Mouse (Mus musculus) limb, embryonic 12.5 days (tissue): ENCODE data around the gene Aktip. TPM values are rescaled to one million over a fixed set of nuclear protein-coding genes. Genes with fewer than 3 reads are reported as not detected.

Source experiments
- ATAC-seq: fragments of 200-750 bp; cut with Nextera tagmentation; 2 replicates; pipeline ENCODE4 v1.8.0; 2017; ENCODE audit warnings: low read depth, moderate TSS enrichment; ENCODE audit not compliant: insufficient number of reproducible peaks, insufficient read depth, low FRiP score, low TSS enrichment
- H3K27ac ChIP-seq: fragments of 300-500 bp; sonication (generic); 2 replicates; pipeline ENCODE4 v1.5.1; 2016; ENCODE audit warnings: mild to moderate bottlenecking, moderate library complexity
- H3K27me3 ChIP-seq: fragments of 300-500 bp; sonication (generic); 2 replicates; pipeline ENCODE4 v1.6.1; 2016; ENCODE audit warnings: mild to moderate bottlenecking, moderate library complexity
- H3K36me3 ChIP-seq: fragments of 300-500 bp; sonication (generic); 2 replicates; pipeline ENCODE4 v1.6.1; 2016; ENCODE audit warnings: mild to moderate bottlenecking, moderate library complexity
- H3K4me1 ChIP-seq: fragments of 300-500 bp; sonication (generic); replicated peaks from 2 replicates; pipeline ENCODE4 v1.6.1; 2016
- H3K4me2 ChIP-seq: fragments of 300-500 bp; sonication (generic); 2 replicates; pipeline ENCODE4 v1.6.1; 2016; ENCODE audit warnings: mild to moderate bottlenecking, moderate library complexity
- H3K4me3 ChIP-seq: fragments of 300-500 bp; sonication (generic); replicated peaks from 2 replicates; pipeline ENCODE4 v1.5.1; 2016; ENCODE audit warnings: mild to moderate bottlenecking
- H3K9ac ChIP-seq: fragments of 300-500 bp; sonication (generic); replicated peaks from 2 replicates; pipeline ENCODE4 v1.6.1; 2016; ENCODE audit warnings: mild to moderate bottlenecking, moderate library complexity
- H3K9me3 ChIP-seq: fragments of 300-500 bp; sonication (generic); 2 replicates; pipeline ENCODE4 v1.6.1; 2016; ENCODE audit warnings: mild to moderate bottlenecking, moderate library complexity
- WGBS: fragments of 180-500 bp; shearing (Covaris S2); methylation state at CpG from one replicate; pipeline ENCODE4 v1.1.7; 2016; 5-methylcytosine and 5-hydroxymethylcytosine counted together
- polyA plus RNA-seq: library from polyadenylated mRNA; unstranded; fragments of >200 nt; fragmentation: Nextera tagmentation; extraction: Ambion mirVana; gene quantifications from 2 replicates; pipeline ENCODE4 v1.2.1, GENCODE M21; 2016

Gene Aktip
- polyA plus RNA-seq, 1 experiment from 2014 or later: 43.0 TPM

GRCm38 (mm10) chr8:91124315-91124714 lies 75.5 kb downstream of the Aktip start:
- Histone ChIP-seq H3K4me2 (no peak overlapping the region), H3K9ac (no peak overlapping the region), H3K4me1 (no peaks in the 10 kb centered on the region), H3K9me3 (no peaks in the 10 kb centered on the region), H3K27me3 (no peaks in the 10 kb centered on the region), H3K4me3 (no peak overlapping the region), H3K27ac (no peak overlapping the region), H3K36me3 (peaks cover 86% of the 10 kb centered on the region)
- no peak for ATAC-seq
- 91% methylated on average over 5 of the region's 5 CpGs for WGBS

- WGBS: 82% methylated on average over 3 of the region's 3 CpGs
- H3K9me3 ChIP-seq: no peaks in the 10 kb centered on the region
- no peaks in the 10 kb centered on the region for H3K27me3 ChIP-seq
- H3K4me3 ChIP-seq: no peak overlapping the region
- H3K9ac ChIP-seq: no peak overlapping the region
- no peak for ATAC-seq
- peaks cover 96% of the 10 kb centered on the region for H3K36me3 ChIP-seq
- H3K27ac ChIP-seq: no peak overlapping the region
- H3K4me2 ChIP-seq: no peak overlapping the region
- no peaks in the 10 kb centered on the region for H3K4me1 ChIP-seq
Observed at GRCm38 (mm10) chr8:91118131-91118530, 81.6 kb downstream of the Aktip start.

DNA sequence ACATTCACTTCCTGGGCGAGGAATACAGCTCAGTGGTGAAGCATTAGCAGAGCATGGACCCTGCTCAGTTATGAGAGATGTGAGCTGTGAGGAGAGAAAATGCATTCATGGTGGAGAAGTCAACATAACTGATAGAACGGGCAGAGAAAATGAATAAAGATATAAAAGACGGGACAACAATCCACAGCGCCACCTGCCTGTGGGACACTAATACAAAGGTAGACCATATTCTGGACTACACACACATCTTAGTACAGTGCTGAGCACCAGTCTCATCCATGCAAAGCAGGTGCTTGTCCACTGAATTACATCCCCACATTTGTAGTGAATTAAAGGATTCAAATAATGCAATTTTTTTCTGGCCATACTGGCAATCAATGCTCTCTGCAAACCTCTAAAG lies 82.2 kb downstream of the Aktip start:
- Histone ChIP-seq H3K27ac (no peak overlapping the region), H3K4me2 (no peak overlapping the region), H3K27me3 (no peaks in the 10 kb centered on the region), H3K4me1 (no peaks in the 10 kb centered on the region), H3K36me3 (peaks cover 96% of the 10 kb centered on the region), H3K9me3 (no peaks in the 10 kb centered on the region), H3K4me3 (no peak overlapping the region), H3K9ac (no peak overlapping the region)
- 93% methylated on average over 4 of the region's 4 CpGs for WGBS
- no peak for ATAC-seq

DNA sequence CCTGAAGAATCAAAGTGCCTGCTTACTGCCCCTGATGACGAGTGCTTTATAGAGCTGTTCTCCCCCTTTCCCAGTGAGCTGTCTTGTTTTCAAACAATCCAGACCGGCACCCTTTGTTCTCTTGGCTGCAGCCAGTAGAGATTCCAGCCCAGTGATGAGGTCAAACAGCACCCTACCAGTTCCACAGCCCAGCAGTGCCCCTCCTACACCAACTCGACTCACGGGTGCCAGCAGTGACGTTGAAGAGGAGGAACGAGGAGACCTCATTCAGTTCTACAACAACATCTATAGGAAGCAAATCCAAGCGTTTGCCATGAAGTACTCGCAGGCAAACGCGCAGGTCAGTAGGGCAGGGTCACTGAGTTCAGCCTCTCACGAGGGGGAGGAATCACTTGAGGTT lies 84.9 kb downstream of the Aktip start:
- H3K36me3 ChIP-seq: peaks cover 83% of the 10 kb centered on the region
- 77% methylated on average over 11 of the region's 11 CpGs for WGBS

GRCm38 (mm10) chr8:91114428-91114827 lies 85.3 kb downstream of the Aktip start:
- no peaks in the 10 kb centered on the region for H3K4me1 ChIP-seq
- no peak overlapping the region for H3K4me3 ChIP-seq
- no peak overlapping the region for H3K9ac ChIP-seq
- no peak overlapping the region for H3K4me2 ChIP-seq
- H3K36me3 ChIP-seq: peaks cover 79% of the 10 kb centered on the region
- H3K27ac ChIP-seq: no peak overlapping the region
- 88% methylated on average over 5 of the region's 5 CpGs for WGBS
- no peaks in the 10 kb centered on the region for H3K27me3 ChIP-seq
- ATAC-seq: no peak
- H3K9me3 ChIP-seq: no peaks in the 10 kb centered on the region

More for the DNA sequence above, 84.9 kb downstream of the Aktip start:
- H3K27ac ChIP-seq: no peak overlapping the region
- H3K4me3 ChIP-seq: no peak overlapping the region
- no peaks in the 10 kb centered on the region for H3K27me3 ChIP-seq
- no peaks in the 10 kb centered on the region for H3K4me1 ChIP-seq
- H3K9ac ChIP-seq: no peak overlapping the region
- H3K9me3 ChIP-seq: no peaks in the 10 kb centered on the region
- ATAC-seq: no peak
- H3K4me2 ChIP-seq: no peak overlapping the region

DNA sequence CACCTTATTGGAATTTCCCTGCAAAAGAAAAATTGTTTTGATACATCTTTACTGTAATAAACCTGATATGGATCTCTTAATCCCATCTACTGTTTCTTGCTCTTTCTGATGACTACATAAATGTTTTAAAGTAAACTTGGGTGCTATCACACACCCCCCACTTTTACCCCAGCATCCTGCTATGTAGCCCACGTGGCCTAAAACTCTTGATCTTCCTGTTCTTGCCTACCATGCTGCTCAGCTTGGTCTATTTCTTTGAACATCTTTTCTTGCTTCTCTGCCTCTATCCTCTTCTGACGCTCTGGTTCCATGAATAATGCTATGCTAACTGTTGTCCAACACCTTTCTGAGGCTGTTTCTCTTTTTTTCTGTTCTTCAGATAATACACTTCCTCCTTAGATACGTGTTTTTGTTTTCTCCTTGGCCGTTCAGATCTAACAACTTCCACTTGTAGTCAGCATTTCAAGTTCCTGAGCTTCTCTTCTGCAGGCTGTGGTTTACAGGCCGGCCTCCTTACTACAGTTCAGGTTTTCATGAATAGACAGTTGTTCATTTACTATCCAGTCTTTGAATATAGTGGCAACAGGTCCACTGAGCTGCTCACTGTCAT lies 87.8 kb downstream of the Aktip start:
- Histone ChIP-seq H3K4me2 (no peak overlapping the region), H3K9ac (no peak overlapping the region), H3K27ac (no peak overlapping the region), H3K36me3 (peaks cover 68% of the 10 kb centered on the region), H3K9me3 (no peaks in the 10 kb centered on the region), H3K4me1 (no peaks in the 10 kb centered on the region), H3K4me3 (no peak overlapping the region), H3K27me3 (no peaks in the 10 kb centered on the region)
- 88% methylated on average over 5 of the region's 5 CpGs for WGBS
- no peak for ATAC-seq

DNA sequence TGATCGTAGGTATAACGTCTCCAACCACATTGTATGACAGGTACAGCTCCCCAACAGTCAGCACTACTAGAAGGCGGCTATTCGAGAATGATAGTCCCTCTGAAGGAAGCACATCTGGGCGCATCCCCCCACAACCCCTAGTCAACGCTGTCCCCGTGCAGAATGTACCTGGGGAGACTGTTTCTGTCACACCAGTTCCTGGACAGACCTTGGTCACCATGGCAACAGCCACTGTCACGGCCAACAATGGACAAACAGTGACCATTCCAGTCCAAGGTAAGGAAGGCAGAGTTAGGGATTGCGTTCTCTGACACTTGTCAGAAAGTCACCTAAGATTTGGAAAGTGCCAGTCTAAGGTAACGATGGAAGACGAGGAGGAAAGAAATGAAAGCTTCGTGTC lies 93.5 kb downstream of the Aktip start:
- H3K4me2 ChIP-seq: no peak overlapping the region
- 89% methylated on average over 12 of the region's 12 CpGs for WGBS
- no peak overlapping the region for H3K27ac ChIP-seq

DNA sequence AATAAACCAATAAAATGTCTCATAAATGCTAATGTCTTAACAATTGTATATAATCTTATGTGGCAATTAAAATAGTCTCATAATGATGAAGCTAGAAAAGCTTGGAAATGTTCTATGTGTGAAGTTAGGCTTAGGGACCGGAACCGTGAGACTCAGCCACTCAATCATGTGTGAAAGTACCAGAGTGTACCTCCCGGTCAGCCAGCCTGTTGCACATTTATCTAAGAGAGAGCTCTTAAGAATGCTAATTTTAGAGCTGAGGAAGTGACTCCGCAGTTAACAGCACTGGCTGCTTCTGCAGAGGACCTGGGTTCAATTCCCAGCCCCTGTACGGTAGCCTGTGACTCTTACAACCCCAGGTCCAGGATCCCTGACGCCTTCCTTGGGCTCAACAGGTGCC lies 101.7 kb downstream of the Aktip start:
- Histone ChIP-seq H3K27me3 (no peaks in the 10 kb centered on the region), H3K4me3 (no peak overlapping the region), H3K4me1 (no peaks in the 10 kb centered on the region), H3K27ac (no peak overlapping the region), H3K9me3 (no peaks in the 10 kb centered on the region), H3K4me2 (no peak overlapping the region), H3K9ac (no peak overlapping the region), H3K36me3 (peaks cover 43% of the 10 kb centered on the region)
- ATAC-seq: no peak
- WGBS: 95% methylated on average over 6 of the region's 6 CpGs

More for the DNA sequence above, 93.5 kb downstream of the Aktip start:
- Histone ChIP-seq H3K4me3 (no peak overlapping the region), H3K9me3 (no peaks in the 10 kb centered on the region), H3K9ac (no peak overlapping the region), H3K4me1 (no peaks in the 10 kb centered on the region), H3K36me3 (peaks cover 44% of the 10 kb centered on the region), H3K27me3 (no peaks in the 10 kb centered on the region)
- no peak for ATAC-seq

GRCm38 (mm10) chr8:91094135-91094534 lies 105.6 kb downstream of the Aktip start:
- 86% methylated on average over 5 of the region's 5 CpGs for WGBS
- ATAC-seq: no peak
- Histone ChIP-seq H3K9ac (no peak overlapping the region), H3K27ac (no peak overlapping the region), H3K4me3 (no peak overlapping the region), H3K27me3 (no peaks in the 10 kb centered on the region), H3K4me1 (no peaks in the 10 kb centered on the region), H3K36me3 (peaks cover 51% of the 10 kb centered on the region), H3K9me3 (no peaks in the 10 kb centered on the region), H3K4me2 (no peak overlapping the region)

- no peak for ATAC-seq
- WGBS: 94% methylated on average over 2 of the region's 2 CpGs
- H3K36me3 ChIP-seq: peaks cover 53% of the 10 kb centered on the region
- no peaks in the 10 kb centered on the region for H3K4me1 ChIP-seq
- no peak overlapping the region for H3K9ac ChIP-seq
- H3K9me3 ChIP-seq: no peaks in the 10 kb centered on the region
- no peaks in the 10 kb centered on the region for H3K27me3 ChIP-seq
- H3K4me2 ChIP-seq: no peak overlapping the region
- H3K27ac ChIP-seq: no peak overlapping the region
- no peak overlapping the region for H3K4me3 ChIP-seq
Observed at GRCm38 (mm10) chr8:91089601-91090000, 110.2 kb downstream of the Aktip start.

- no peaks in the 10 kb centered on the region for H3K4me1 ChIP-seq
- WGBS: 91% methylated on average over 7 of the region's 7 CpGs
- no peak overlapping the region for H3K9ac ChIP-seq
- H3K4me3 ChIP-seq: no peak overlapping the region
- no peak overlapping the region for H3K27ac ChIP-seq
- peaks cover 58% of the 10 kb centered on the region for H3K36me3 ChIP-seq
- H3K9me3 ChIP-seq: no peaks in the 10 kb centered on the region
- H3K27me3 ChIP-seq: no peaks in the 10 kb centered on the region
- no peak for ATAC-seq
- no peak overlapping the region for H3K4me2 ChIP-seq
Observed at GRCm38 (mm10) chr8:91088452-91088851, 111.3 kb downstream of the Aktip start.

DNA sequence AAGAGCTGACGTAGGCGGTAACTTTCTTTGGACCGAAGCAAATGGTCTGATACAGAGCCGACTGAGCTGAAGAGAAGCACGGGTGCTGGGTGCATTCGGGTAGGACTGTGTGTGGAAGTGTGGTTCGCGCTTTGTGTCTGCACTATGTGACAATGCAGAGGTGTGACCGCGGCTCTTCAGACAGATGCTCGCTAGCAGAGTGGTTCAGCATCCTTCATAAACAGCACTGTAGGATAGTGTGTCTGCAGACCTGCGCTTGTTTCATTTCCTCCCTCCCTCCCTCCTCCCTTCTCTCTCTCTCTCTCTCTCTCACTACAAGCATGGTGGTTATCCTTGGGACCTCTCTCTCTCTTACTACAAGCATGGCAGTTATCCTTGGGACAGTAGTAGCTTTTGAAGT lies 117.3 kb downstream of the Aktip start:
- H3K4me3 ChIP-seq: no peak overlapping the region
- H3K27ac ChIP-seq: no peak overlapping the region
- H3K9ac ChIP-seq: no peak overlapping the region
- H3K4me2 ChIP-seq: no peak overlapping the region
- no peaks in the 10 kb centered on the region for H3K27me3 ChIP-seq
- WGBS: 88% methylated on average over 12 of the region's 12 CpGs
- H3K9me3 ChIP-seq: no peaks in the 10 kb centered on the region
- H3K36me3 ChIP-seq: peaks cover 54% of the 10 kb centered on the region
- no peaks in the 10 kb centered on the region for H3K4me1 ChIP-seq
- no peak for ATAC-seq
